In the genomic region with DNA sequence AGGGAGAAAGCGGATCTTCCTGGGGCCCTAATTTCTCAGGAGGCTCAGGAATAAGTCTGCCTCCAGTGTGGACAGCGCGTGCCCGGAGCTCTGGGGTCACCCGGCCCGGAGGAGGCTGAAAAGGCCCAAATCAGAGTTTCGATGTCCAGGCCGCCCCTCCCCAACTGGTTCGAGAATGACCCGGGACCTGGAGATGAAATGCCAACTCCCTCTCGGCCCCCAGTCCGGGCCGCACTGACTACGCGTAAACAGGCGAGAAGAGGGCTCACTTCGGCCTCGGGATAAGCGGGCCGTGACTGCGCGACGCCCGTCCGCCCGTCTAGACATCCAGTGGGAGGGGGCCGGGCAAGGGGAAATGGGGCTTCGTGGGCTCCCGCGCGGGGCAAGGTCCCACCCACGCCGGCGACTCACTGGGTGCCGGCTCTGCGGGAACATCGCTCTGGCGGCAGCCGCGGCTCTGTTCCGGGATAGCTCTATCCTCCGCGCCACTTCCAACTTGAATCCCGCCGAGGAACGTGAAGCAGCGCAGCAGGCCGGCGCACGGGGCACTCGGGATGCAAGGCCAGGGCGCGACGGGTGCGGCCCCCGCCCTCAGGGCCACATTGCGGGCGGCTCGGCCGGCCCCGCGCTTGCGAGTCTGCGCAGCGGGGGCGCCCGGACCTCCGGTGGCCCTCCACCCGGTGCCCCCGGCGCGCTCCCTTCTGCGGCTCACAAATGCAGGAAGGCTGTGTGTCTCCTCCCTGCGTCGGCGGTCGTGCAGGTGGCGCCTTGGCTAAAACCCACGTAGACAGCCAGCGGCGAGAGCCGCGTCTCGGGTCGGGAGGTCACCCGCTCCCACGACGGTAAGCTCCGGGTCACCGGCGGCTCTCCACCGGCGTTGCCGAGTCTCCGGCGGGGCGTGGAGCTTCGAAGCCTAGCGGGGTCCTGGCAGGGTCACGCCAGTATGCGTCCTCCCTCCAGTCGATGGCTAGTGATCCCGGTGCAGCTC, we compare ENCODE assay signal across 8 mouse cellular contexts. TPM values are rescaled to one million over a fixed set of nuclear protein-coding genes. Genes with fewer than 3 reads are reported as not detected.
DNase-seq lines count a peak whose midpoint lies in the region; ATAC-seq lines count a peak whose summit lies in the region.

No protein-coding gene starts in this region.

- peak overlapping the region; percentile 79 for H3K4me2 ChIP-seq in kidney, embryonic 15.5 days
- H3K4me2 ChIP-seq in liver, embryonic 12.5 days = peak overlapping the region; percentile 98
- peak overlapping the region; percentile 65 for H3K4me2 ChIP-seq in neural tube, embryonic 12.5 days (replicated peaks)

- peaks cover 3% of the 10 kb centered on the region; the same call in 1 of the 2 replicates for H3K4me1 ChIP-seq in heart, embryonic 10.5 days
- peaks cover 45% of the 10 kb centered on the region for H3K4me1 ChIP-seq in kidney, embryonic 15.5 days
- H3K4me1 ChIP-seq in liver, embryonic 12.5 days = peaks cover 55% of the 10 kb centered on the region
- H3K4me1 ChIP-seq in neural tube, embryonic 12.5 days = peaks cover 22% of the 10 kb centered on the region

- ATAC-seq in kidney, embryonic 15.5 days (replicated peaks; ENCODE audit: low FRiP score) = peak; percentile 20
- peak; percentile 0; the same call in 1 of the 2 replicates for ATAC-seq in liver, embryonic 12.5 days
- peak; percentile 17 for ATAC-seq in neural tube, embryonic 12.5 days (ENCODE audit: low FRiP score, low read depth)

- no peaks in the 10 kb centered on the region for H3K9me3 ChIP-seq in heart, embryonic 10.5 days
- no peaks in the 10 kb centered on the region for H3K9me3 ChIP-seq in kidney, embryonic 15.5 days (replicated peaks)
- H3K9me3 ChIP-seq in liver, embryonic 12.5 days (replicated peaks) = no peaks in the 10 kb centered on the region
- no peaks in the 10 kb centered on the region for H3K9me3 ChIP-seq in neural tube, embryonic 12.5 days

- H3K9ac ChIP-seq in kidney, embryonic 15.5 days = peak overlapping the region; percentile 81
- H3K9ac ChIP-seq in liver, embryonic 12.5 days = peak overlapping the region; percentile 81
- H3K9ac ChIP-seq in neural tube, embryonic 12.5 days = peak overlapping the region; percentile 88

- WGBS in heart, embryonic 10.5 days = under 1% methylated on average over 103 of the region's 103 CpGs
- under 1% methylated on average over 96 of the region's 103 CpGs for WGBS in kidney, embryonic 15.5 days
- under 1% methylated on average over 103 of the region's 103 CpGs for WGBS in liver, embryonic 12.5 days (ENCODE audit: insufficient replicate concordance)
- WGBS in neural tube, embryonic 12.5 days = under 1% methylated on average over 103 of the region's 103 CpGs

- peak; percentile 59 for DNase-seq in cerebellum, adult 11-12 months
- no peak for DNase-seq in cerebellum, adult 9-11 months
- DNase-seq in embryo, embryonic 11.5 days (ENCODE audit: low read depth, low spot score) = peak; percentile 31
- DNase-seq in heart, embryonic 10.5 days (ENCODE audit: low spot score) = peak; percentile 87
- DNase-seq in thymus, adult 18-20 months = peak; percentile 45 to 48

- no peaks in the 10 kb centered on the region for H3K36me3 ChIP-seq in heart, embryonic 10.5 days
- H3K36me3 ChIP-seq in kidney, embryonic 15.5 days = peaks cover 12% of the 10 kb centered on the region; the same call in 1 of the 2 replicates
- H3K36me3 ChIP-seq in liver, embryonic 12.5 days = peaks cover 9% of the 10 kb centered on the region
- H3K36me3 ChIP-seq in neural tube, embryonic 12.5 days = no peaks in the 10 kb centered on the region

- peak overlapping the region; percentile 90 for H3K27ac ChIP-seq in heart, embryonic 10.5 days
- H3K27ac ChIP-seq in kidney, embryonic 15.5 days = peak overlapping the region; percentile 96
- H3K27ac ChIP-seq in liver, embryonic 12.5 days = peak overlapping the region; percentile 91
- H3K27ac ChIP-seq in neural tube, embryonic 12.5 days = peak overlapping the region; percentile 87

- peaks cover 49% of the 10 kb centered on the region for H3K27me3 ChIP-seq in heart, embryonic 10.5 days (ENCODE audit: insufficient read depth, poor library complexity, severe bottlenecking)
- H3K27me3 ChIP-seq in kidney, embryonic 15.5 days = no peaks in the 10 kb centered on the region
- peaks cover 16% of the 10 kb centered on the region for H3K27me3 ChIP-seq in liver, embryonic 12.5 days (replicated peaks)
- H3K27me3 ChIP-seq in neural tube, embryonic 12.5 days (replicated peaks) = no peaks in the 10 kb centered on the region

- H3K4me3 ChIP-seq in heart, embryonic 10.5 days = peak overlapping the region; percentile 80
- peak overlapping the region; percentile 91 for H3K4me3 ChIP-seq in kidney, embryonic 15.5 days (replicated peaks)
- H3K4me3 ChIP-seq in liver, embryonic 12.5 days = peak overlapping the region; percentile 79
- peak overlapping the region; percentile 83 for H3K4me3 ChIP-seq in neural tube, embryonic 12.5 days

RNA-seq across cellular contexts. Expression of a gene that starts 0.9 kb away (rescaled TPM):
- polyA plus RNA-seq in heart, embryonic 10.5 days (2016; fragmentation: Nextera tagmentation; extraction: Ambion mirVana) = 7.6 and 19.1 TPM in 2 replicates
- polyA plus RNA-seq in kidney, embryonic 15.5 days (2015; fragmentation: Nextera tagmentation; extraction: Ambion mirVana) = 26.6 and 27.9 TPM in 2 replicates
- polyA plus RNA-seq in liver, embryonic 12.5 days (2016; fragmentation: Nextera tagmentation; extraction: Ambion mirVana) = 15.1 and 15.4 TPM in 2 replicates
- 57.7 and 60.6 TPM in 2 replicates for polyA plus RNA-seq in neural tube, embryonic 12.5 days (2016; fragmentation: Nextera tagmentation; extraction: Ambion mirVana)
